Mouse (Mus musculus) myocyte (in vitro differentiated cells): ENCODE measurements around the gene Fam129a.

ENCODE experiments used
- MYOG ChIP-seq, 3 experiments: IDR thresholded peaks; one replicate each; pipeline ENCODE4 v1.6.1; 2011; ENCODE audit warnings: control low read depth in 2 of 3, low read depth in 2 of 3, mild to moderate bottlenecking in 2 of 3; ENCODE audit not compliant: insufficient read length in 2 of 3, control insufficient read depth in 1 of 3, insufficient read depth in 1 of 3
- POLR2A ChIP-seq: IDR thresholded peaks from one replicate; pipeline ENCODE4 v1.6.1; 2011; ENCODE audit warnings: low read depth, mild to moderate bottlenecking, control low read depth, moderate library complexity; ENCODE audit not compliant: insufficient read length
- USF1 ChIP-seq: IDR thresholded peaks from one replicate; pipeline ENCODE4 v1.6.1; 2011; ENCODE audit warnings: low read depth, mild to moderate bottlenecking, control low read depth, moderate library complexity

DNA sequence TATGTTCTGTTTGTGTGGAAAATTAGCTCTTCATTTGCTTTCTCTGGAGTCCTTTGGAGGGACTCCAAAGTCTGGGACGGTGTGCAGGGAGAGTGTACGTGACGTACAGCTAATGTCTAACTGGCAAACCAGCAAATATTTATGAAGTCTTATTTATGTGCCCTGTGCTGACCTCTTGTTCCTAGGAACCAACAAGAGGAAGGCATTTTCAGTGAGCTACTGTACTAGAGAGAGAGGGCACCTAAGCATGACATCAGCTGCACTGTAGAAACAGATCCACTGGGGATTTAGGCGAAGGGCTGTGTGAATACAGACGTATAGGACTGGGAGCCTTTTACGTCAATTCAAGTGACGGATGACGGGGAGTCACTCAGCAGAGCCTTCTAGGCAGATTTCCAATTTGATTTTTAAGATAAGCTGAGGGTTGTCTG, 48.3 kb downstream of the Fam129a start:
- no peak for TF ChIP-seq POLR2A
- TF ChIP-seq USF1: no peak
- no peak for TF ChIP-seq MYOG (IDR thresholded peaks at IDR 0.05; ENCODE audit: control insufficient read depth in 1 of 3, insufficient read depth in 1 of 3, insufficient read length in 2 of 3, low read depth in 2 of 3)
